Mouse (Mus musculus) embryonic fibroblast, embryonic 13.5 days (primary cell): ENCODE measurements at regions not wholly inside any gene's neighbourhood (a gene's known extent, or its start where the extent isn't known, plus 50 kb on each side); places are given as distances from the start of the nearest gene placed in this dataset.

Source experiments
- CTCF ChIP-seq: IDR thresholded peaks from 2 replicates; pipeline ENCODE4 v1.5.1; 2011; ENCODE audit warnings: mild to moderate bottlenecking, control low read depth, low read length, moderate library complexity, borderline replicate concordance; ENCODE audit not compliant: insufficient read depth
- POLR2A ChIP-seq: IDR thresholded peaks from 2 replicates; pipeline ENCODE4 v1.6.1; 2011; ENCODE audit warnings: low read depth, mild to moderate bottlenecking, control low read depth, low read length, moderate library complexity

GRCm38 (mm10) chr2:117959440-117959839 lies 152.2 kb upstream of the Thbs1 start:
- no peak for TF ChIP-seq CTCF
- TF ChIP-seq POLR2A = peak; percentile 17; the same call in 1 of the 2 replicates
